Mouse (Mus musculus) layer of hippocampus, adult 9-10 months (tissue): ENCODE measurements around the gene Ttc30a1.
"Not testable (repeated sequence)": the region's sequence is repeated elsewhere in the genome, so short reads cannot be mapped to it uniquely, and the experiment has no call there.

Experiments used
- DNase-seq: peaks from one replicate; pipeline ENCODE4 v3.0.0; 2022; ENCODE audit warnings: low spot score

Ttc30a1 gene

DNA sequence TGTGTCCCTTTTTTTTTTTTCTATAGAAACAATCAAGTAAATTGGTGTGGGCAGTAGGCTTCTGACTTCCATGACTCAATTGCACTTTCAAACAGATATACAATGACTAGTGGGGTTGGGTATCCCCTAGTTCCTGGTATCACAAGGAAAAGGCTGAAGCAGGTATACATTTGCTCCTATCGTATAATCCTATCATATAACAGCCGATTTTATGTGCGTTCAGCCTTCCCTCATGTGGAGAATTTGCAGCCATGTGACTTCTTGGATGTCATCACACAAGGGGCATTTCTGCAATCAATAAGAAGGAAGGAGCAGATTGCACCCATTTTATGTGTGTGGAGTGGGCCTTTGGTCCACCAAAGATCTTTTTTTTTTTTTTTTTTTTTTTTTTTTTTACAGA is 1.3 kb upstream of the Ttc30a1 start:
- DNase-seq = no peak

DNA sequence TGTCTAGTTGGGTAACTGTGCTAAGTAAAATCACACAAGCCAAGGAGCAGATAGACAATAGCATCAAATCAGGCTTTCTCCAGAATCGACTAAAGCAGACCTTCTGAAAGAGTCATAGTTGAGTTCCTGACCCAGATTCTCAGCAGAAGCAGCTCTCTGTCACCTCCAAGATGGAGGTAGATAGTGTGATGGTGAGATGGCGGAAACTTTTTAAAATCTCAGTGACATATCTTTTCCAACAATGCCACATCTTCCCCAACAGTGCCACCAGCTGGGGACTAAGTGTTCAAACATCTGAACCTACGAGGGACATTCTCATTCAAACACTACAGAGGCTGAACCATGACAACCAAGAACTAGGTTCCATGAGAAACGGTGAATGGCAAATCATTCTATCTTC is 859 bp upstream of the Ttc30a1 start:
- DNase-seq = no peak

DNA sequence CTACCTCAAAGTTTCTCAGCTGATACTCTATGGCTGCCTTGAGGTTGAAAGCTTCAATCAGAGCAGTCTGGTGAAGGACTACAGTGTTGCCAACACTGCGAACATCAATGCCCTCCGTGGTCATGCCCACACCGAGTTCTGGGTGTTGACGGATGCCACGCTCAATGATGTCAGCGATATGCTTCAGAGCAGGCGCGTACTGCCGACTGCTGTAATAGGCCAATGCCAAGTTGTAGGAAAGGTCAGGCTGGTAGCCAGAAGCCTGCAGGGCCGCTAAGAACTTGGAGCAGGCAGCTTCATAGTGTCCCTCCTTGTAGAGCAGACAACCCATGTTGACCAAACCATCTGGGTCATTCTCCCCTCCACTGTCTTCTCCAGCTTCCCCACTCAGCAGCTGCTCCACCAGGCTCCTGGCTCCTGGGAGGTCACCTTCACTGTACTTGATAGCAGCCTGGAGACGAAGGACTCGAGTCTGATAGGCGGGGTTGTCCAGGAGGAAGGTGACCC is 781 bp downstream of the Ttc30a1 start:
- not testable (repeated sequence) for DNase-seq

DNA sequence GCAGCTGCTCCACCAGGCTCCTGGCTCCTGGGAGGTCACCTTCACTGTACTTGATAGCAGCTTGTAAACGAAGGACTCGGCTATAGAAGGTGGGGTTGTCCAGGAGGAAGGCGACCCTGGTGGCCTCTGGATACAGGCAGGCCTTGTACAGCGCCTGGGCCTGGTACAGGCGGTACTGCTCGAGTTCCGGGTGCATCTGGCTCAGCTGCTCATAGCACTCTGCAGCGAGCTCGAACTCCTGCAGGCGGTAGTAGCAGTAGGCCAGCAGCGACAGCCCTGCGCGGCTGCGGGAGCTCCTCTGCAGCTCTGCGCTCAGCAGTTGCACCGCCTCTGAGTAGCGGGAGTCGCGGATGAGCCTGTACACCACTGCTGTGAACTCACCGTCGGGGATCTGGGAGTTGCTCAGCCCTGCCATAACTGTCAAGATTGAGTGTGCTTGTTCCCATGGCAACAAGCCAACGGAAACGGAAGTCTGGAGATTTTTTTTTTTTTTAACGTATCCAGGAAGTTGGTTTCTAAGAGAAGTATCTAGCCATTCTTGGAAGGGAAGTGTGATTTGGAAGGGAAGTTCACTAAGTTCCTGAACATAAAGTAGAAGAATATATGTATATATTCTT is 3.9 kb downstream of the Ttc30a1 start, which contains the start of gene Ttc30a2:
Gene Ttc30a2, minus strand, starts transcription at position 419 of the 617 bp plus-strand sequence.
- DNase-seq = not testable (repeated sequence)

- not testable (repeated sequence) for DNase-seq
Observed at GRCm38 (mm10) chr2:75976070-75976469, 5.7 kb downstream of the Ttc30a1 start.

DNA sequence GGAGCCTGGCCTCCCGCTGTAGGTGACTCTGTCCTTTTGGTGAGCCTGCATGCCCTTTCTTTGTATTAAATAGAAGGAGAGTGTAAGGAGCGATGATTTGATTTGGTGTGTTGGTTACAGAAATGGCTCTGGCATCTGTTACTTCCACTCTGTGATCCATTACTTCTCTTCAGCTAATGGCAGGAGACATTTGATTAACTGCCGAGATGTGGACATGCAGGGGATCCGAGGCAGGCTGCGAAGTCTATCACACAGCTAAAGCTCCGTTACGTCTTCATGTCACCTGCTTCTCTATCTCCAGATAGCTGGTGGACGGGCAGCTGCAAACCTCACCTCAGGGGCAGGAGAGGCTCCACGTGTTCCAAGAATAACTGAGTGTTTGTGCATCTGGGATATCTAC is 7.6 kb downstream of the Ttc30a1 start:
- no peak for DNase-seq

GRCm38 (mm10) chr2:75964972-75965371 is 16.8 kb downstream of the Ttc30a1 start:
- DNase-seq = peak; percentile 82

GRCm38 (mm10) chr2:75964512-75964911 is 17.3 kb downstream of the Ttc30a1 start:
- DNase-seq = no peak

DNA sequence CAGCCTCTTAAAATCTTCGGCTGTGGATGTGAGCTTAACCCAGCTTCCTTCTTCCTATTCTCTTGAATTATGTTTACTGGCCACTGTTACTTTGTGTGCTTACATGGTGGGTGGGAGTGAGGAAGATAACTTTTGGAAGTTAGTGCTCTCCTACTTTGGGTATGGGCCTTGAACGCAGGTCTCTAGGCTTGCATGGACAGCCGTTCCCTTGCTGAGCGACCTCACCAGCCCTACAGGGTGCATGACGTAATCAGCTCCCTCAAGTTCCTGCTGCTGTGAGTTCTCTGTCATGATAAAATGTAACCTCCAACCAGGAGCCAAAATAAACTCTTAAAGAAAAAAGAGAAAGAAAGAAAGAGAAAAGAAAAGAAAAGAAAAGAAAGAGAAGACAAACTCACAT is 17.7 kb downstream of the Ttc30a1 start:
- no peak for DNase-seq

DNA sequence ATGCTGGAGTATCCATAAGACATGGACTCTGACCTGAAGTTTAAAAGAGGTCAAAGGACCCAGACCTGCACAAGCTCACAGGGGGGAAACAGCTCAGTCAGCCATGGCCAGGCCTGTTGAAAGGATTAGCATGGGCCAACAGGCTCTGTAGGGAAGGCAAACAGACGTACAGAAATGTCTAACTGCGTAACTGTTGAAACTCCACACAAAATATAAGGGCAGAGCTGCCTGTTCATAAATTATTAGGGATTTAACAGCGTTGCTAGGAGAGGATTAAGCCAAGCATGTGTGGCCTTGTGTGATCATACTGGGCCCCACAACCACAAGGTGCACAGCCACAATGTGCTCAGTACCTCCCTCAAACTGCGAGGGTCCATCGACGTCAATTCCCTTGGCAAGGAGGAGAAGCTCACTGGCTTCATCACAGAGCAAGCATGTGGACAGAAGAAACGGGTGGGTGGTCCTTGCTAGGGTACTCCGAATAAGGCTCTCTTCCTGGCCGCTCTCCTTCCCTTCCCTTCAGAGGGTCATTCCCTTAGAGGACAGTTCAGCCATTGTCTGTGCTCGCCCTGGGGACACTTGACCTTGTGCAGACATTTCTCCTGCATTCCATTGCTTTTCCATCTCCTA is 18.4 kb downstream of the Ttc30a1 start:
- DNase-seq = no peak

GRCm38 (mm10) chr2:75960366-75961330 is 21.1 kb downstream of the Ttc30a1 start:
- no peak for DNase-seq

DNA sequence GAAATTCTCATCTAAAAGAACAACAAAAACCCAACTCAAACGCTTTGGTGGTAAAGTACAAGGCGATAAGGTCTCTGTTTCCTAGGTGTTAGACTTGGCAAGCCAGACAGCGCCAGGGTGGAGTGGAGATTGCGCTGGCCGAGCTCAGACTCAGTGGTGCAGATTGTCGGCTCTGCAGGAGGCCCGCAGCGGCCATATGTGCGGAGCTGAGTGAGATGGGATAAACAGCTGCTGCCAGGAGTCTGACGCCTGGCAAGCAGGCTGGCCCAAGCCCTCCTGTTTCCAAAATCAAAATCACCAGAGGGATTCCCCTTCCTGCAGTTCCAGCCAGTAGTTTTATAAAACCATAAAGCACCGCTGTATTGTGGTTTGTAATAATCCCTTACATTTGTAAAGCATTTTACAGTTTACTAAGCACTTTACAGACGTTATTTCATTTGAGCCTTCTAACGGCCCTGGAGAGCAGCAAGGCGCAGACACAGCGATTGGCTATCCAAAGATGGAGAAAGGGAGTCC is 21.9 kb downstream of the Ttc30a1 start:
- DNase-seq = no peak

- no peak for DNase-seq
Observed at GRCm38 (mm10) chr2:75959183-75959849, 22.5 kb downstream of the Ttc30a1 start.

GRCm38 (mm10) chr2:75955709-75956108 is 26.1 kb downstream of the Ttc30a1 start:
- DNase-seq = no peak

DNA sequence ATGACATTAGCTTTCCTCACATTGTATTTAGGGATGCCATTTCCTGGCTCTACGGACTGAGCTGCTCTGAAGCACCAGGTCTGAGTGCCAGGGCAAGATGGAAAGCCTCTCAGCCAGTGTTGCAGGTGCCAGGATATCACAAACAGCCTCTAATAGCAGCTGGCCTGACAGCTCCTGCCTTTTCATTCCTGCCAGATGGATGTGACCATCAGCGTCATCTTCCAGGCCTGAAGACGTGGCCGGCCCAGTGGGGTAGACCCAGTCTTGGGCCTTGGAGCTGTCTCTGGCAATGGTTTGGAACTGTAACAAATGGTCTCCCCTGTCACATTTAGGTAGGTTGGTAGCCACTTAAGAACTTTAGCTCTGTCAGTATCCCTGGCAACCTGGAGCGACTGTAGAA is 28.4 kb downstream of the Ttc30a1 start:
- no peak for DNase-seq

- no peak for DNase-seq
Observed at GRCm38 (mm10) chr2:75950685-75951084, 31.1 kb downstream of the Ttc30a1 start.

DNA sequence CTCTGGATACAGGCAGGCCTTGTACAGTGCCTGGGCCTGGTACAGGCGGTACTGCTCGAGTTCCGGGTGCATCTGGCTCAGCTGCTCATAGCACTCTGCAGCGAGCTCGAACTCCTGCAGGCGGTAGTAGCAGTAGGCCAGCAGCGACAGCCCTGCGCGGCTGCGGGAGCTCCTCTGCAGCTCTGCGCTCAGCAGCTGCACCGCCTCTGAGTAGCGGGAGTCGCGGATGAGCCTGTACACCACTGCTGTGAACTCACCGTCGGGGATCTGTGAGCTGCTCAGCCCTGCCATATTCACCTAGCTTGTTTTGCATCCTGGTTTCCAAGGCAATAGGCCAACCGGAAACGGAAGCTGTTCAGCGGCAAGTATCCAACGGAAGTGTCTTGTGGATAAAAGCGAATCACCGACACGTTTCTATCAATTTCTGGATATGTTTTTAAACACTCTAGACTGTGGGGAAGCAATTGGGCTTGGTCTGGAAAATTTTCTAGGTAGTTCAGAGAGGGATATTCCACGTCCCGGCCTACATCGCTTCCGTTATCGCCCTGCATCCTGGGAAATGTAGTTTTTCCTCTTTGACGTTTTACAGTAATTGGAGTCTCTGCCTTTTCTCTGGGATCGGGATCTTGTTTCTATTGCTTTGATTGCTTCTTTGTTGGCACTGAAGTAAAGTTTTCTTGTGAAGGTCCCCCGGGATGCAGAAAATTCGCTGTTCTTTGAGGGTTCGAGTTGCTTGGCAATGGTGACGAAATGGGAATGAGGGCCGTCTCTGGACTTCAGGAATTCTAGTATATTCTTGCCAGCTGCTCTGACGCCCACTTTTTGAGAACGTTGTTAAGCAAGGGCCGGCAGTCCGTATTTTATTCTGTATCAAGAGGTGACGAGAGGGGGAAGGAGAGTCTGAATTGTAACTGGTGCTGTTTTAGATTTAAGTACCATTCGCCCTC is 43.4 kb downstream of the Ttc30a1 start, which contains the start of gene Ttc30b:
Gene Ttc30b, minus strand, starts transcription at position 469 of the 947 bp plus-strand sequence.
- DNase-seq = peak; percentile 65

- not testable (repeated sequence) for DNase-seq
Observed at GRCm38 (mm10) chr2:75937520-75938116, 44.1 kb downstream of the Ttc30a1 start.

GRCm38 (mm10) chr2:75936685-75937084 is 45.1 kb downstream of the Ttc30a1 start:
- DNase-seq = not testable (repeated sequence)

DNA sequence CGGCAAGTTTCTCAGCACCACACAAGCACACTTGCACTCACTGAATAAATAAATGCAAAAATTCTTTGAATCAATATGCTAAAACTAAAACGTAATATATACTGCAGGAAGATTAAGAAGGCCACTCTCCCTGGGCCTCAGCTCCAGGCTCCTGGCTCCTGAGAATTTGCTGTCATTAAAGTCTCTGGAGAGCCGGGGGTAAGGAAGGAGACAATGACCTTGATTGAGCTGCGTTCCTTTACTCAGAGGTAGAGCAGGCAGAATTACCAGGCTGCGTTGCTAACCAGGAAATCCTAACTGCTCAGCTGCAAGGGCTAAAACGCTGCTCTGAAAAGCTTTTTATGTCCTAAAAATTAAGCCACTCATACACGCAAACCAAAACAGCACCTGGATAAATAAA is 48.2 kb downstream of the Ttc30a1 start:
- DNase-seq = no peak
